Mouse (Mus musculus) midbrain, embryonic 13.5 days (tissue): ENCODE data around the gene Neurl4. TPM values are rescaled to one million over a fixed set of nuclear protein-coding genes. Genes with fewer than 3 reads are reported as not detected.
A peak's percentile ranks its signal among the peaks of the same experiment; 100 is the strongest.

ENCODE experiments used
- ATAC-seq: fragments of 200-750 bp; cut with Nextera tagmentation; 2 replicates; pipeline ENCODE4 v1.8.0; 2017; ENCODE audit warnings: mild to moderate bottlenecking, moderate TSS enrichment, moderate library complexity
- H3K27ac ChIP-seq: fragments of 300-500 bp; sonication (generic); 2 replicates; pipeline ENCODE4 v1.5.1; 2015; ENCODE audit warnings: inconsistent platforms, mild to moderate bottlenecking, moderate library complexity
- H3K27me3 ChIP-seq: fragments of 300-500 bp; sonication (generic); 2 replicates; pipeline ENCODE4 v1.6.1; 2015; ENCODE audit warnings: mild to moderate bottlenecking, inconsistent platforms
- H3K36me3 ChIP-seq: fragments of 300-500 bp; sonication (generic); 2 replicates; pipeline ENCODE4 v1.6.1; 2015; ENCODE audit warnings: mild to moderate bottlenecking, inconsistent platforms
- H3K4me1 ChIP-seq: fragments of 300-500 bp; sonication (generic); replicated peaks from 2 replicates; pipeline ENCODE4 v1.6.1; 2015; ENCODE audit warnings: inconsistent platforms
- H3K4me2 ChIP-seq: fragments of 300-500 bp; sonication (generic); replicated peaks from 2 replicates; pipeline ENCODE4 v1.6.1; 2015; ENCODE audit warnings: moderate library complexity, mild to moderate bottlenecking, inconsistent platforms
- H3K4me3 ChIP-seq: fragments of 300-500 bp; sonication (generic); replicated peaks from 2 replicates; pipeline ENCODE4 v1.5.1; 2015; ENCODE audit warnings: mild to moderate bottlenecking, inconsistent platforms
- H3K9ac ChIP-seq: fragments of 300-500 bp; sonication (generic); replicated peaks from 2 replicates; pipeline ENCODE4 v1.6.1; 2015; ENCODE audit warnings: mild to moderate bottlenecking, inconsistent platforms
- H3K9me3 ChIP-seq: fragments of 300-500 bp; sonication (generic); 2 replicates; pipeline ENCODE4 v1.6.1; 2016; ENCODE audit warnings: mild to moderate bottlenecking, inconsistent platforms
- WGBS: fragments of 180-500 bp; shearing (Covaris S2); methylation state at CpG from one replicate; pipeline ENCODE4 v1.1.7; 2015; 5-methylcytosine and 5-hydroxymethylcytosine counted together
- polyA plus RNA-seq: library from polyadenylated mRNA; unstranded; fragments of >200 nt; fragmentation: Nextera tagmentation; extraction: Ambion mirVana; gene quantifications from 2 replicates; pipeline ENCODE4 v1.2.1, GENCODE M21; 2015

Gene Neurl4
- polyA plus RNA-seq, 1 experiment from 2014 or later, result 19.8 TPM

DNA sequence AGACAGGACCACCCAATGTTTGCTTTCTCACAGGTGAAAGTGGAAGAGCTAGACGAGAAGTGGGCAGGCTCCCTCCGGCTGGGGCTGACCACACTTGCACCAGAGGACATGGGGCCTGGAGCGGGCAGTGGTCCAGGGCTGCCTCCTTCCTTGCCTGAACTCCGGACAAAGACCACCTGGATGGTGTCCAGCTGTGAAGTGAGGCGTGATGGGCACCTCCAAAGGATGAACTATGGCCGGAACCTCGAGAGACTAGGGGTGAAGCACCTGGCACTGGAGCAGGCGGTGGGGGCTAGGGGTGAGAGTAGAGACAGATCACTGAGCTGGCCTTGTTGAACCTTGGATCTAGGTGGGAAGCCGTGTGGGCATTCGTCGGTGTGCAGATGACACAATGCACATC lies 7.8 kb downstream of the Neurl4 start:
- H3K27ac ChIP-seq, result no peak overlapping the region
- ATAC-seq, result no peak
- 96% methylated on average over 11 of the region's 11 CpGs for WGBS
- H3K27me3 ChIP-seq, result no peaks in the 10 kb centered on the region
- H3K4me1 ChIP-seq, result peaks cover 10% of the 10 kb centered on the region
- H3K36me3 ChIP-seq, result peaks cover 97% of the 10 kb centered on the region
- H3K4me2 ChIP-seq, result no peak overlapping the region
- H3K4me3 ChIP-seq, result no peak overlapping the region
- no peak overlapping the region for H3K9ac ChIP-seq
- no peaks in the 10 kb centered on the region for H3K9me3 ChIP-seq

DNA sequence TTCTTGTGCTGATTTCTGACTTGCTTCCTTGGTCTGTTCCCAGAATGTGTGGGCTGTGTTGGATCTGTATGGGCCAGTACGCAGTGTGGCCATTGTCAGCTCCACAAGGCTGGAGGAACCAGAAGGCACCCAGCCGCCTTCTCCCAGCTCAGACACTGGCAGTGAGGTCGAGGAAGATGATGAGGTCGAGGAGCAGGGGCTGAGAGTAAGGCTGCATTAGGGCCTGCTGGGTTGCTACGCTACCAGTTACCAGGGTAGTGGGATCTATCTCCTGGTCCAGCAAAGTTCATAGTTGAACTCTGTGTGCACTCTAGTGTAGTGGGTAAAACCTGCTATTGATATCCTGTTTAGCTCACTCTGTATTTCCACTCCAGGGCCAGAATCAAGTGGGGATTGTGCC lies 8.3 kb downstream of the Neurl4 start:
- H3K27ac ChIP-seq, result no peak overlapping the region
- peaks cover 92% of the 10 kb centered on the region for H3K36me3 ChIP-seq
- no peaks in the 10 kb centered on the region for H3K9me3 ChIP-seq
- no peak overlapping the region for H3K9ac ChIP-seq
- H3K4me3 ChIP-seq, result no peak overlapping the region
- WGBS, result 92% methylated on average over 5 of the region's 5 CpGs
- no peak overlapping the region for H3K4me2 ChIP-seq
- no peak for ATAC-seq
- H3K27me3 ChIP-seq, result no peaks in the 10 kb centered on the region
- H3K4me1 ChIP-seq, result peaks cover 10% of the 10 kb centered on the region

DNA sequence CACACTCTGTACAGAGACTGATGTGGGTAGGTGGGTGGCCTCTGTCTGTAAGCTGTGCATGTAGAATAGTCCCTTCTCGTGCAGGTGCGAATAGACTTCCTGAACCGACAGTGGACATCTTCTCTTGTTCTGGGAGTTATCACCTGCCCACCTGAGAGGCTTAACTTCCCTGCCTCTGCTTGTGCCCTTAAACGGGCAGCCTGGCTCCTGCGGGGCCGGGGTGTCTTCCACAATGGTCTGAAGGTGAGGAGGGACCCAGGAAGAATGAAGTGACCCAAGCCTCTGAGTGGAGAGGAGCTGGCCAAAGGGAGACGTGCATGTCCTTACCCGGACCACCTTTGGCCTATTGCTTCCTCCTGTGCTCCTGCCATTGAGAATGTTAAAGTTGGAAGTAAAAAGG lies 9.3 kb downstream of the Neurl4 start:
- Histone ChIP-seq H3K36me3 (peaks cover 87% of the 10 kb centered on the region), H3K9me3 (no peaks in the 10 kb centered on the region), H3K4me2 (no peak overlapping the region), H3K4me1 (peaks cover 20% of the 10 kb centered on the region), H3K27ac (no peak overlapping the region), H3K4me3 (no peak overlapping the region), H3K27me3 (no peaks in the 10 kb centered on the region), H3K9ac (no peak overlapping the region)
- WGBS, result 95% methylated on average over 8 of the region's 8 CpGs
- no peak for ATAC-seq

DNA sequence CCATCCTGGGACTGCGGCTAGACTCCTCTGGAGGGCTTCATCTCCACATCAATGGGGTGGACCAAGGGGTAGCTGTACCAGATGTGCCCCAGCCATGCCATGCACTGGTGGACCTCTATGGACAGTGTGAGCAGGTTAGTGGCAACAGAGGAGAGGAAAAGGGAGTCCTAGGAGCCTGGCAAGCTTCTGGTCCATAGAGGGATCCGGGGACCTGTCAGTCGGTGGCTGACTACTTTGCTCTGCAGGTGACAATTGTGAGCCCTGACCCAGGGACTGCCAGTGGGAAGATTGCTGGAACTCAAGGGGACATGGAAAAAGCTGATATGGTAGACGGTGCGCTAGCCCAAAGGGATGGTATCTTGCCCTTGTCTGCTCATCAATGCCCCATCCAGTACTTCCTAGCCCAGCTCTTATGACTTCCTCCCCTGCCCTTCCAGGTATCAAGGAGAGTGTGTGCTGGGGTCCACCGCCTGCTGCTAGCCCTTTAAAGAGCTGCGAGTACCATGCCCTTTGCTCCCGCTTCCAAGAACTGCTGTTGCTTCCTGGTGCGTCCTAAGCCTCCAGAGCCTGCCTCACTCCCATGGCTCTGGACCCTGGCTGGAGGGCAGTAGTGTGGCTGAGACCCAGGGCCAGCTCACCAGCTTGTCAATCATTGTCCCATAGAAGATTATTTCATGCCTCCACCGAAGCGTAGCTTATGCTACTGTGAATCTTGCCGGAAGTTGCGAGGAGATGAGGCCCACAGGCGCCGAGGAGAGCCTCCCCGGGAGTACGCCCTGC lies 10.1 kb downstream of the Neurl4 start:
- no peak overlapping the region for H3K4me2 ChIP-seq
- peaks cover 28% of the 10 kb centered on the region for H3K4me1 ChIP-seq
- H3K9me3 ChIP-seq, result no peaks in the 10 kb centered on the region
- H3K27me3 ChIP-seq, result no peaks in the 10 kb centered on the region
- no peak overlapping the region for H3K4me3 ChIP-seq
- 96% methylated on average over 17 of the region's 17 CpGs for WGBS
- H3K27ac ChIP-seq, result no peak overlapping the region
- peaks cover 87% of the 10 kb centered on the region for H3K36me3 ChIP-seq
- no peak overlapping the region for H3K9ac ChIP-seq
- ATAC-seq, result no peak

DNA sequence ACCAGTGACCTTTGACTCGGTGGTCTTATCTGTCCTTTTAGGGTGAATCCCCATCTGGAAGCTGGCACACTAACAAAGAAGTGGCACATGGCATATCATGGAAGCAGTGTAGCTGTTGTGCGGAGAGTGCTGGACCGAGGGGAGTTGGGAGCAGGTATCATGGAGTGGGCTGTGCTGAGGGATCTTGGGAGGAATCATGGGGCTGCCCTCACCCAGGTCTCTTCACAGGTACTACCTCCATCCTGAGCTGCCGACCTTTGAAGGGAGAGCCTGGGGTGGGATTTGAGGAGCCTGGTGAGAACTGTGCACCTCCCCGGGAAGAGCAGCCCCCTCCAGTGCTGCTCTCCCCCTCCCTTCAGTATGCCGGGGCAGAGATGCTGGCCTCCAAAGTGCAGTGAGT lies 10.8 kb downstream of the Neurl4 start:
- no peak overlapping the region for H3K4me3 ChIP-seq
- no peak for ATAC-seq
- H3K9me3 ChIP-seq, result no peaks in the 10 kb centered on the region
- H3K27ac ChIP-seq, result no peak overlapping the region
- 97% methylated on average over 6 of the region's 6 CpGs for WGBS
- H3K4me1 ChIP-seq, result peaks cover 33% of the 10 kb centered on the region
- H3K9ac ChIP-seq, result no peak overlapping the region
- H3K4me2 ChIP-seq, result no peak overlapping the region
- no peaks in the 10 kb centered on the region for H3K27me3 ChIP-seq
- H3K36me3 ChIP-seq, result peaks cover 87% of the 10 kb centered on the region

DNA sequence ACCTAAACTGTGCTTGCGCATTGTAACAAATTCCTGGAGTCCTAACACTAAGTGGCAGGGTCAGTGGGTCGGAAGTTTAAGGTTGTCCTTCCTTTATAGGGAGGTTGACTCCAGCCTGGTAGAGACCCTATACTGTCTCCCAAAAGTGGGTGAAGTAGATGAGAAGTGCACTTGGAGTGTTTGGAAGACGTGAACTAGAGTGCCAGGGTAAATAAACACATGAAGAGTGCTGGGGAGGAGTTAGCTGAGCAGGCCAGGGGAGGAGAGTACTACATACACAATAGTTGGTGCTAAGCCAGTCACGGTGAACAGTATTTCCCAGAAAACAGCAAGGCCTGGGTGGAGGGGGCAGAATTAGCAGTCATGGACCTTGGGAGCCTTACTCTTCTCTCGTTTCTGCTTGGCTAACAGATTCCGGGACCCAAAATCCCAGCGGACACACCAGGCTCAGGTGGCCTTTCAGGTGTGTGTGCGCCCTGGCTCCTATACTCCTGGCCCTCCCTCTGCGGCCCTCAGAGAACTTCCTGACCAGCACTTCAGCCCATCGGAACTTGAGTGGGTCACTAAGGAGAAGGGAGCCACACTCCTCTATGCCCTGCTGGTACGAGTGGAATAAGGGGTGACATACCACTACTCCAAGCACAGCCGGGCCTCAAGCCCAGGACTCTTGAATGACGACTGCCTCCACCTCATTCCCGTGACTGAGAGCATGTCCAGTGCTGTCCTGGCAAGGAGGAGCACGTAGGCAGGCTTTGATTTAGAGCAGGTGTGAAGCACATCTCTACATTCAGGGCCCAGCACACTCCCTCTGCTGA lies 12.1 kb downstream of the Neurl4 start:
- peaks cover 87% of the 10 kb centered on the region for H3K36me3 ChIP-seq
- peak; percentile 40 for ATAC-seq
- peak overlapping the region; percentile 94 for H3K4me3 ChIP-seq
- H3K4me1 ChIP-seq, result peaks cover 33% of the 10 kb centered on the region
- no peaks in the 10 kb centered on the region for H3K9me3 ChIP-seq
- H3K4me2 ChIP-seq, result peak overlapping the region; percentile 100
- H3K9ac ChIP-seq, result peak overlapping the region; percentile 42; the same call in 1 of the 2 replicates
- no peaks in the 10 kb centered on the region for H3K27me3 ChIP-seq
- 0 out of 2 replicates have a peak overlapping the region, but pooled peaks have one; percentile 89 for H3K27ac ChIP-seq
- WGBS, result 81% methylated on average over 15 of the region's 15 CpGs

DNA sequence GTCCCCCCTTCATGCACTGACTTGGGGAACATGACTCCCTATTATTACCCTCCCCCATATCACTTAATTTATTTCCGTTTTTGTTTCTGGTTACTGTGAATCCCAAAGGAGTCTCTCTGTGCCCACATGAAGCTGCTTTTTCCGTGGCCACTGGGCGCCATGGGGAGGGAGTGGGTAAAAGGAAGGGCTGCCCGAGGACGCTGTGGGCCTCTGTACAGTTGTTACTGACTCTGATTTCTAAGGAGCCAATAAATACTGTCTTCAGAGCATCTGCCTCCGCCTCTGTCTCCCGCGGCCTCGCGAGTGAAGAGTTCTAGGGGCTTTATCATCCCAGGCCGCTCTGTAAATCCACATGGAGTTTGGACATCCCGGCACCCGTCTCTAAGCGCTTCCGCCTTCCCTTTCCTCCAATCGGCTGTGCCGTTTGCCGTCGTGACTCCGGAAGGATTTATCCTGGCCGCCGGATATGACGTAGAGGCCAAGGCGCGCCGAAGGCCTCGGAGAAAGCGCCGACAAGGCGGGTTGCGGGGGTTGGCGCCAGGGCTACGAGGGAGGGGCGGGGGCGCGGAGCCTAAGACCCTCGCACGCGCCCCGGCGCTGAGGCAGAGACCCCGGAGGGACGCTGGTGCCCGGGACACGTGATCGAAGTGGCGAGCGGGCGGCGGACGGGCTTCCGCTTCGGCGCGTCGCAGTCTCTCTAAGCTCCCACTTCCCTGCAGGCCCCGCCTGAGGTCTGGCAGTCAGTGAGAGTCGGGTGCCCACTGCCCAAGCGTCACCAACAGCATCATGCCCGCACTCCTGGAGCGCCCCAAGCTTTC lies 12.9 kb downstream of the Neurl4 start, which contains the start of gene Gps2:
Gene Gps2 (plus strand): TSS at position 335 of the 818 bp plus-strand sequence.
- ATAC-seq, result peak; percentile 90
- Histone ChIP-seq H3K9ac (peak within 1 kb of the TSS; percentile 94), H3K4me2 (peak within 1 kb of the TSS; percentile 100), H3K36me3 (peaks cover 87% of the 10 kb centered on the region), H3K4me3 (peak within 1 kb of the TSS; percentile 94), H3K9me3 (no peaks in the 10 kb centered on the region), H3K27me3 (no peaks in the 10 kb centered on the region), H3K27ac (peak within 1 kb of the TSS; percentile 89), H3K4me1 (peaks cover 37% of the 10 kb centered on the region)
- 2% methylated on average over 54 of the region's 61 CpGs for whole genome bisulfite sequencing

DNA sequence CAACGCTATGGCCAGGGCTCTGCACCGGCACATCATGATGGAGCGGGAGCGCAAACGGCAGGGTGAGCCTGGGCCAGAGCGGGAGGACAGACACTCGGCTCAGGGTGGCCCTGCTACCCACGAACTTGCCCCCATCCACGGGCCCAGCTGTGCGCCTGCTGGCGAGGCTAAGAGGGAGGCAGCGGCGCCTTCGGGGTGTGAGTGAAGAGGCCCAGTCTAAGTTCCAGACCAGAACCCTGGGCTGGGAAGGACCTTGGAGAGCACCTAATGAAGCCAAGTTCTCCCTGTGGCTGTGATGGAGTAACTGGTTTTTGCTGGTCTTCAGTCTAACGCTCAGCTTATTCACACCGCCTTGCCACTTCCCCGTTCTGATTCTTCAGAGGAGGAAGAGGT lies 13.5 kb downstream of the Neurl4 start:
- WGBS, result 2% methylated on average over 17 of the region's 17 CpGs

DNA sequence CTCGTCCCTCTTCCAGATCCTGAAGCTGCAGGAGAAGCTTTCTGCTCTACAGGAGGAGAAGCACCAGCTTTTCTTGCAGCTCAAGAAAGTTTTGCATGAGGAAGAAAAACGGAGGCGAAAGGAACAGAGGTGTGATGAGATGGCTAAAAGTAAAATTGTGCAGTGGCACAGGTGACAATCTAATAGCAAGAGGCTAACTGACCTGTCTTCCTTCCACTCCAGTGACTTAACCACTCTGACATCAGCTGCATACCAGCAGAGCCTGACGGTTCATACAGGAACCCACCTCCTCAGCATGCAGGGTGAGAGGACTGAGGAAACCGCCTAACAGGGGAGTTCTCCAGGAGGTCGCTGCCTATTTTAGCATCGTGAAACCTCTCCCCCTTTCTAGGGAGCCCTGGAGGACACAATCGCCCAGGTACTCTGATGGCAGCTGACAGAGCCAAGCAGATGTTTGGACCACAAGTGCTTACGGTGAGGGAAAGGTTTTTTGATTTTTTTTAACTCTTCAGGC lies 14.1 kb downstream of the Neurl4 start:
- peaks cover 50% of the 10 kb centered on the region for H3K4me1 ChIP-seq
- ATAC-seq, result no peak
- WGBS, result 41% methylated on average over 9 of the region's 9 CpGs
- H3K27ac ChIP-seq, result no peak overlapping the region
- H3K9me3 ChIP-seq, result no peaks in the 10 kb centered on the region
- H3K9ac ChIP-seq, result peak overlapping the region; percentile 94
- no peaks in the 10 kb centered on the region for H3K27me3 ChIP-seq
- H3K4me3 ChIP-seq, result peak overlapping the region; percentile 94
- peaks cover 79% of the 10 kb centered on the region for H3K36me3 ChIP-seq
- peak overlapping the region; percentile 100 for H3K4me2 ChIP-seq

More for the DNA sequence above, 13.5 kb downstream of the Neurl4 start:
- H3K9ac ChIP-seq, result peak overlapping the region; percentile 94
- ATAC-seq, result no peak
- H3K4me1 ChIP-seq, result peaks cover 43% of the 10 kb centered on the region
- H3K4me2 ChIP-seq, result peak overlapping the region; percentile 100
- H3K27ac ChIP-seq, result peak overlapping the region; percentile 89
- no peaks in the 10 kb centered on the region for H3K27me3 ChIP-seq
- peaks cover 85% of the 10 kb centered on the region for H3K36me3 ChIP-seq
- no peaks in the 10 kb centered on the region for H3K9me3 ChIP-seq
- peak overlapping the region; percentile 94 for H3K4me3 ChIP-seq

DNA sequence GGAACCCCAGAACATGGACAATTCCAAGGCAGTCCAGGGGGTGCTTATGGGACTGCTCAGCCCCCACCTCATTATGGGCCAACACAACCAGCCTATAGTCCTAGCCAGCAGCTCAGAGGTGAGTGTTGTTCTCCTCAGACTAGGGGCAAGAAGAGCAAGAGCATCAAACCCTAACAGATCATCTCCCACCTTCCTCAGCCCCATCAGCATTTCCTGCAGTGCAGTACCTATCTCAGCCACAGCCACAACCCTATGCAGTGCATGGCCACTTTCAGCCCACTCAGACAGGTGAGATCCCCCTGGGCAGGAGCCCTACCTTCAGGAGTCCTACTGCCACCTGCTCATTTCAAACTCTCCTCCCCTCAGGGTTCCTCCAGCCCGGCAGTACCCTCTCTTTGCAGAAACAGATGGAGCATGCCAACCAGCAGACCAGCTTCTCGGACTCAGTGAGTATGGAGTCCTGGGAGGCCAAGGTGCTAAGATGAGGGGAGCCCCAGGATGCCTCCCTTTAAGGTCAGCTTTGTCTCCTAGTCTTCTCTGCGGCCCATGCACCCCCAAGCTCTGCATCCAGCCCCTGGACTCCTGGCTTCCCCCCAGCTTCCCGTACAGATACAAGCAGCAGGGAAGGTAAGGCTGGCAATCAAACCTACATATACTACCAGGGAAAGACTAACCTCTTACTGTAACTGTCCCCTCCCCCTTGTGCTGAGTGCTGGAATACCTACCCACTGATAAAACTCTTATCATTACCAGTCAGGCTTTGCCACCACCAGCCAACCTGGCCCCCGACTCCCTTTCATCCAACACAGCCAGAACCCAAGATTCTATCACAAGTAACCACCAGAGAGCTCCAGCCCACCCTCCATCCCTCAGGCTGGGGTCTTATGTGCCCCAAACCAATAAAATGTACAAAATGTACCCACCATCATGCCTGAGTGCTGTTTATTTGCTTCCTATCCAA lies 15.1 kb downstream of the Neurl4 start:
- 76% methylated on average over 5 of the region's 5 CpGs for WGBS
- no peaks in the 10 kb centered on the region for H3K9me3 ChIP-seq
- peaks cover 53% of the 10 kb centered on the region for H3K4me1 ChIP-seq
- no peaks in the 10 kb centered on the region for H3K27me3 ChIP-seq
- H3K4me3 ChIP-seq, result peak overlapping the region; percentile 94
- H3K9ac ChIP-seq, result no peak overlapping the region
- ATAC-seq, result no peak
- peak overlapping the region; percentile 100; the same call in 1 of the 2 replicates for H3K4me2 ChIP-seq
- peaks cover 70% of the 10 kb centered on the region for H3K36me3 ChIP-seq
- H3K27ac ChIP-seq, result no peak overlapping the region
